Mouse (Mus musculus): Measurements from ENCODE around the gene Klhl34. TPM values are rescaled to one million over a fixed set of nuclear protein-coding genes. Genes with fewer than 3 reads are reported as not detected.

Klhl34 gene
- not detected for polyA plus RNA-seq (2014; fragmentation: Illumina TruSeq; extraction: RNeasy Lipid Tissue Mini Kit (QIAGEN cat#74804); ENCODE audit: low read depth, low replicate concordance)

DNA sequence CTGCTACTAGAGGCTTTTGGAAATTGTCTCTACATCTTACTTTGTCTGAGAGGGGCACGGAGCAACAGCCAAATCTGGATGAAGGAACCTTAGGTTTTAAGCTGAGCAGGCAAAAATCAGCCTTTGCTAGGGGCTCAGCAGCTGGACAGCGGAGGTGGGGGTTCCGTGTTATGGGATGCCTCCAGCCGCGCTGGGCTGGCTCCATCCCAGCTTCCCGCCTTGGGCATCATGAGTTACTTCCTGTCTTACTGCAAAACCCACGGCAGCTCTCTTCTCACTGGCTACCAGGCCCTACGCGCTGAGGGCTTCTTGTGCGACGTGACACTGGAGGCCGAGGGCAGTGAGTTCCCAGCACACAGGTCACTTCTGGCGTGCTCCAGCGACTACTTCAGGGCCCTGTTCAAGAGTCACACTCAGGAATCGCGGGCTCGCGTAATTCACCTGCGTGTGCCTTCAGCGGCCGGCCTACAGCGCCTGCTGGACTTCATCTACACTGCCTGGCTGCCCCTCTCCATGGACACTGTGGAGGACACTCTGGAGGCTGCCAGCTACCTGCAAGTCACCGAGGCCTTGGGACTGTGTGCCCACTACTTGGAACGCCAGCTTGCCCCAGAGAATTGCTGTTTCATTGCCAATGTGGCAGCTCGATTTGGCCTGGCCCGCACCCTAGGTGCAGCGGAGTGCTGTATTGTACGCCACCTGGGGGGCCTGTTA lies at the start of gene Klhl34:
Gene Klhl34 (plus strand): TSS at position 229 of the 714 bp plus-strand sequence.

Other genes starting within 250 kb of the Klhl34 start
- gene Yy2, start 249.4 kb upstream of the Klhl34 start, polyA plus RNA-seq (2014; fragmentation: Illumina TruSeq; extraction: RNeasy Lipid Tissue Mini Kit (QIAGEN cat#74804); ENCODE audit: low read depth, low replicate concordance), result 5.4 TPM
- gene Mbtps2, start 219.7 kb upstream of the Klhl34 start, polyA plus RNA-seq (2014; fragmentation: Illumina TruSeq; extraction: RNeasy Lipid Tissue Mini Kit (QIAGEN cat#74804); ENCODE audit: low read depth, low replicate concordance), result 77.3 TPM
- gene Smpx, start 119.5 kb upstream of the Klhl34 start, polyA plus RNA-seq (2014; fragmentation: Illumina TruSeq; extraction: RNeasy Lipid Tissue Mini Kit (QIAGEN cat#74804); ENCODE audit: low read depth, low replicate concordance), result 114 TPM
- gene Cnksr2, start 224.9 kb downstream of the Klhl34 start, polyA plus RNA-seq (2014; fragmentation: Illumina TruSeq; extraction: RNeasy Lipid Tissue Mini Kit (QIAGEN cat#74804); ENCODE audit: low read depth, low replicate concordance), result 17.5 TPM

All from adrenal gland, adult 10 weeks (tissue).